Mouse (Mus musculus) B cell, adult (primary cell): Measurements from ENCODE around the gene Mgat4d. TPM values are rescaled to one million over a fixed set of nuclear protein-coding genes. Genes with fewer than 3 reads are reported as not detected.

ENCODE experiments used
- total RNA-seq: library from RNA; stranded (reverse); gene quantifications from 4 replicates; pipeline ENCODE4 v1.2.4, GENCODE M21; 2023; ENCODE audit not compliant: inconsistent age

The Mgat4d gene
- not detected in 4 replicates for total RNA-seq

DNA sequence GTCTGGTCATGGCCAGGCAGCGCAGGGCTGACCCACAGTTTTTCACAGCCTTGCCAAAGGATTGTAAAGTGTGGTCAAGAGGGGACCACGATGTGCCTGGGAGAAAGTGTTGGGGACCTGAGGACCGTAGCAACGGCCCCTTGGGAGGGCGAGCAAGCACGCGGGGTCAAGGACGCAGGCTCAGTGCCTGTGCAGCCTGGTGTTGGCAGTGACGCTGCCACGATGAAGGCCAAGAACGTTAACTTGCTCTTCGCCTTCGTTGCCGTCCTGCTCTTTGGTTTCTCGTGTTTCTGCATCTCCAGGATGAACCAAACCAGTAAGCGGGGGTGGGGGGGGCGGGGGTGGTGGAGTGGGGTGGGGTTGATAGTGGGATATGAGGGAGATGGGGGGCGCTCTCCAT is at the start of gene Mgat4d:
Gene Mgat4d, plus strand, starts transcription at position 209 of the 400 bp plus-strand sequence.

DNA sequence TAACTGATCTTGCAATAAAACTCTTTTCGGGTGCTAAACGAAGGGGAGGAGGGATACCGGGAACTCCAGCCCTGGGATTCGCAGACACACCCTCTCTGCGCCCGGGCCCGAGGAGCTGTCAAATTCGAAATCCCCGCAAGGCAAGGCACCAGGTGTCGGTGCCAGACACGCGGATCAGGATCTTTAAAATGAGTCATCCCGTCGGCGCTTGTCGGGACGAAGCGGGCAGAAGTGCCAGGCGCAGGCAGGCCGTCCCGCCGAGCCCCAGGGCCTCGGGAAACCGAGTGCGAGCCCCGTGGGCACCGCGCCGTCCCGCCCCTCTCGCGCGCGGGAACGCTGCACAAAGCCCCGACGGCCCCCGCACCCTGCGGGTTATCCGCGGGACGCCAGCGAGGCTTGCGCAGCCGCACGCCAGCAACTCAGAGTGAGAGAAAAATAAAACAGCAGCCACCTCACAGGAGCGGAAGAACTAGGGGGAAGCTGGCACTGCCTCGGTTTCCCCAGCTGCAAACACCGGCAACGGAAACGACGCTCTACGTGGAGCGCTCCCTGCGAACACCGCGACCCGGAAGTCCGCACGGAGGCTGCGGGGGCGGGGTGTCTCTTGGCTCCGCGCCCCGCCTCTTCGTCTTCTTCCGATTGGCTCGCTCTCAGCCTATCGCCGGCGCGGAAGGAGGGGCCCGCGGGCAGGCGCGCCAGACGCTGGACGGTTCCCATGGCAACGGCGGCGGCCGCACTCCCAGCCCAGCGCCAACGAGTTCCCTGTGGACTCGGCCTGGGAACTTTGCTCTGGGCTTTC is 16.2 kb upstream of the Mgat4d start, which contains the start of gene Elmod2:
Gene Elmod2, minus strand, starts transcription at position 588 of the 799 bp plus-strand sequence.

DNA sequence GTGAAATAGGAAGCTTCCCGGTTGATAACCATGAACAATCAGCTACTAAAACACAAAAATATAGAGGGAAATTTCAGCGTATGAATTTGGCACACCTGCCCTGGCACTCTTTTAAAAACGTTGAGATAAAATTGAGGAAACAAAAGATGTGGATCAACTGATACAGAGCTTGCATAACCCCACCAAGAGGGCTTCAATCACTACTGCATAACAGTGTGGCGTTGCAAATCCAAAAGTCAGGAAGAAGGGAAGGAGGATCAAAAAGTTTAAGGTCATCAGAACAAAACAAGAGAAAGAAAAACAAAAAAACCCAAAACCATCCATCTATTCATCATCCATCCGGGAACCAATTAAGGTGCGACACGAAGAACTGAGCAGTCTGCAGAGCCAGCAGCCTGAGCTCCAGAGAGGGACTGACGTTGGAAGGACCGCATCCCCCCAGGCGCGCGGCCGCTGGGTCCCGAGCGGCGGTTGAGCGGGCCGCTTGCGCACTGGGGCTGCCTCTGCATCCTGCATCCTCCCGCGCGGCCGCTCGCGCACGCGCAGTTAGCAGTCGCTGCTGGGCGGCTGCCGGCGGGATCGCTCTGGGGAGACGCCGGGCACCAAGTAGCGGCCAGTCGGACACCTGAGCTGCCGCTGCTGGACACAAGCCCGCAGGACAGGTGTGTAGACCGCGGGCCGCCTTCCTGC is 41.2 kb downstream of the Mgat4d start, which contains the start of gene Clgn:
Gene Clgn, plus strand, starts transcription at position 552 of the 690 bp plus-strand sequence.

Other genes starting within 250 kb of the Mgat4d start
- 7.1 to 9.1 TPM (median 7.6 TPM) in 4 replicates for gene Tbc1d9, start 183.1 kb upstream of the Mgat4d start, total RNA-seq
- 0.48 to 1.7 TPM (median 1.0 TPM) in 3 of 4 replicates, not detected in the other for gene Gm10645, start 182.3 kb upstream of the Mgat4d start, total RNA-seq
- gene Ucp1, start 58.1 kb upstream of the Mgat4d start, total RNA-seq = not detected in 4 replicates
- 10.8 to 16.8 TPM (median 13.8 TPM) in 4 replicates for gene Elmod2, start 16.0 kb upstream of the Mgat4d start, total RNA-seq
- not detected in 4 replicates for gene Clgn, start 41.4 kb downstream of the Mgat4d start, total RNA-seq
- 16.4 to 22.8 TPM (median 21.1 TPM) in 4 replicates for gene Scoc, start 109.9 kb downstream of the Mgat4d start, total RNA-seq
- not detected in 4 replicates for gene Olfr370, start 187.3 kb downstream of the Mgat4d start, total RNA-seq
- 78.6 to 95.9 TPM (median 83.3 TPM) in 4 replicates for gene Ndufb7, start 218.2 kb downstream of the Mgat4d start, total RNA-seq